Mouse (Mus musculus) midbrain, postnatal 0 days (tissue): Measurements from ENCODE around the gene Zfp14. TPM values are rescaled to one million over a fixed set of nuclear protein-coding genes. Genes with fewer than 3 reads are reported as not detected.

ENCODE experiments used
- ATAC-seq: fragments of 200-750 bp; cut with Nextera tagmentation; 2 replicates; pipeline ENCODE4 v1.8.0; 2017; ENCODE audit warnings: moderate number of reproducible peaks, mild to moderate bottlenecking, moderate TSS enrichment, moderate library complexity; ENCODE audit not compliant: low FRiP score
- DNase-seq: peaks from one replicate; pipeline ENCODE4 v3.0.0-alpha.2; 2015; ENCODE audit warnings: low spot score
- H3K27ac ChIP-seq: fragments of 300-500 bp; sonication (generic); 2 replicates; pipeline ENCODE4 v1.5.1; 2014; ENCODE audit warnings: low read depth, mild to moderate bottlenecking, low read length, mixed read lengths
- H3K27me3 ChIP-seq: fragments of 300-500 bp; sonication (generic); 2 replicates; pipeline ENCODE4 v1.6.1; 2014; ENCODE audit warnings: low read length, control low read depth, mixed read lengths; ENCODE audit not compliant: insufficient read depth
- H3K36me3 ChIP-seq: fragments of 300-500 bp; sonication (generic); 2 replicates; pipeline ENCODE4 v1.6.1; 2014; ENCODE audit warnings: low read length, control low read depth, mixed read lengths; ENCODE audit not compliant: insufficient read depth
- H3K4me1 ChIP-seq: fragments of 300-500 bp; sonication (generic); 2 replicates; pipeline ENCODE4 v1.6.1; 2014; ENCODE audit warnings: mild to moderate bottlenecking, control low read depth, antibody characterized with exemption, low read length, mixed read lengths; ENCODE audit not compliant: insufficient read depth
- H3K4me2 ChIP-seq: fragments of 300-500 bp; sonication (generic); 2 replicates; pipeline ENCODE4 v1.6.1; 2014; ENCODE audit warnings: low read depth, mild to moderate bottlenecking, low read length, mixed read lengths; ENCODE audit not compliant: poor library complexity, severe bottlenecking
- H3K4me3 ChIP-seq: fragments of 300-500 bp; sonication (generic); 2 replicates; pipeline ENCODE4 v1.5.1; 2014; ENCODE audit warnings: low read depth, mild to moderate bottlenecking, low read length, moderate library complexity
- H3K9ac ChIP-seq: fragments of 300-500 bp; sonication (generic); replicated peaks from 2 replicates; pipeline ENCODE4 v1.6.1; 2014; ENCODE audit warnings: mild to moderate bottlenecking, low read length, moderate library complexity, mixed read lengths; ENCODE audit not compliant: poor library complexity, severe bottlenecking
- H3K9me3 ChIP-seq: fragments of 300-500 bp; sonication (generic); 2 replicates; pipeline ENCODE4 v1.6.1; 2016; ENCODE audit warnings: low read length, control low read depth
- CTCF ChIP-seq: IDR thresholded peaks from 2 replicates; pipeline ENCODE4 v1.5.1; 2016; ENCODE audit warnings: antibody characterized with exemption, mild to moderate bottlenecking
- WGBS: fragments of 180-500 bp; shearing (Covaris S2); extraction: QIAGEN DNeasy Blood & Tissue Kit; methylation state at CpG from one replicate; pipeline ENCODE4 v1.1.7; 2014; 5-methylcytosine and 5-hydroxymethylcytosine counted together
- polyA plus RNA-seq: library from polyadenylated mRNA; unstranded; fragments of >200 nt; fragmentation: Nextera tagmentation; extraction: Ambion mirVana; gene quantifications from 2 replicates; pipeline ENCODE4 v1.2.1, GENCODE M21; 2015
- total RNA-seq: library from RNA; depleted of rRNA; stranded (reverse); fragments of >200 nt; gene quantifications from 2 replicates; pipeline ENCODE4 v1.2.3, GENCODE M21; 2014

Zfp14 gene
- total and polyA plus RNA-seq, 2 experiments from 2014 or later: 5.8 to 16.5 TPM

DNA sequence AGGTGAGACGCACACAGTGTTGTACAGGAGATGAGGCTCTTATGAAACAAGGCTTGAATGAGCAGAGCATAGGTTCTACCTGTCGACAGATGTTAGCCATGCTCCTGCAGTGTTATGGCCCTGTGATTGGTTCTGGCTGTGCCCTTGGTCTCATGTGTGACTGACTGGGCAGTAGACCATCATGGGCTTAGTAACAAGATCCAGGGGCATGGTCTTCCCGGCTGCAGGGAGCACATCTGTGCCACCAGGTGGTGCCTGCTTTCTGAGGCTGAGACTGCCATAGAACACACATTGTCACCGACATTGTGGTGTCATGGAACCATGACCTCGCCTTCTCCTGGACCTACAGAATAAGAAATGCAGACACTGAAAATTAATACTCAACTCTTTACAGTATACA lies 25.8 kb downstream of the Zfp14 start:
- Histone ChIP-seq H3K9me3 (no peaks in the 10 kb centered on the region), H3K36me3 (peaks cover 32% of the 10 kb centered on the region), H3K4me1 (no peaks in the 10 kb centered on the region), H3K27ac (no peak overlapping the region), H3K9ac (no peak overlapping the region), H3K4me3 (no peak overlapping the region), H3K27me3 (no peaks in the 10 kb centered on the region), H3K4me2 (no peak overlapping the region)
- WGBS: 82% methylated on average over 5 of the region's 5 CpGs
- no peak for ATAC-seq
- peak; percentile 23; the same call in 1 of the 2 replicates for TF ChIP-seq CTCF
- DNase-seq: no peak

DNA sequence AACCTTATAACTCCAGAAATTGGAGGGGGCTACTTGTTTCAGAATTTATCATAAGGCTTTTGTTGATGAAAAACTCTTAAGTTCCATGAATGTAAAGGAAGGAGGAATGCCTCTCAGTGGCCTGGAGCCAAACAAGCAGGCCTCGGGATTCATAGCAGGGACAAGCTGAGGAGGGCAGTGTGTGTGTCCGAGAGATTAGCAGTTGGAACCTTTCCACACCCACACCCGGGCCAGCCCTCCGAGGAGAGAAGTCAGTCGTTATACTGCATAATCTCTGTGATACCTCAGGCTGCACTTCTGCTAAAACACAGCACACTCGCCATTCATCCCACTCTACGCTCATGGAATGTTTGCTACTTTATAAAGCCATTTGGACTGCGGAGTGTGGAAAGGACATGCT lies 27.4 kb downstream of the Zfp14 start:
- Histone ChIP-seq H3K27ac (no peak overlapping the region), H3K9ac (no peak overlapping the region), H3K4me3 (no peak overlapping the region), H3K27me3 (no peaks in the 10 kb centered on the region), H3K9me3 (no peaks in the 10 kb centered on the region), H3K4me1 (no peaks in the 10 kb centered on the region), H3K4me2 (no peak overlapping the region), H3K36me3 (peaks cover 39% of the 10 kb centered on the region)
- no peak for TF ChIP-seq CTCF
- ATAC-seq (no peak), DNase-seq (no peak)
- WGBS: 83% methylated on average over 8 of the region's 8 CpGs

DNA sequence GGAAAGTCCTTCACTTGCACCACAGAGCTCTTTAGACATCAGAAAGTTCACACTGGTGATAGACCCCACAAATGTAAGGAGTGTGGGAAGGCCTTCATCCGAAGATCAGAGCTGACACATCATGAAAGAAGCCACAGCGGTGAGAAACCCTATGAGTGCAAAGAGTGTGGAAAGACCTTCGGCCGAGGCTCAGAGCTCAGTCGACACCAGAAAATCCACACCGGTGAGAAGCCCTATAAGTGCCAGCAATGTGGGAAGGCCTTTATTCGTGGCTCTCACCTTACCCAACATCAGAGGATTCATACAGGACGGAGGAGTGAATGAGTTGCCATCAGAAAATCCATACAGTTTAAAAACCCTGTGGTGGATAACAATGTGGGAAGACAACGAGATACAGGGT lies 27.9 kb downstream of the Zfp14 start:
- Histone ChIP-seq H3K36me3 (peaks cover 43% of the 10 kb centered on the region), H3K4me1 (no peaks in the 10 kb centered on the region)
- ATAC-seq: no peak

DNA sequence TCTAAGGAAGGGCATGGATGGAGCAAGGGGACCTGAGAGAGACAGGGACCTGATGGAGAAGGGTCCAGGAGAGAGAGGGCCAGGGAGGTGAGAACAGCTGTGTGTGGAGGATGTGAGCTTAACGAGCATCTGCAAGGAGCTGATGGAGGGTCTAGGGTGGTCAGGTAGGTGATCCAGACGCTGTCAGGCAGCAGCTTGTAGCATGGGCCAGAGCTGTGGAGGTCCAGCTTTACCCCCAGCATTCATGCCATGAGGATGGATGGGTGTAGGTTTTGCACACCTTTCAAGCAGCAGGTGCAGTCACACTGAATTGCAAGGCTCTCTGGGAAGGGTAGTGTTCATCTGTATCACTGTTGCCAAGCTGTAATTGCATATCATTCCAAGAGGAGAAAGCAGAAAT lies 31.6 kb downstream of the Zfp14 start:
- H3K4me2 ChIP-seq: no peak overlapping the region
- no peaks in the 10 kb centered on the region for H3K27me3 ChIP-seq
- H3K27ac ChIP-seq: no peak overlapping the region
- TF ChIP-seq CTCF: no peak
- H3K9me3 ChIP-seq: no peaks in the 10 kb centered on the region
- ATAC-seq (no peak), DNase-seq (no peak)
- no peak overlapping the region for H3K4me3 ChIP-seq
- H3K9ac ChIP-seq: no peak overlapping the region
- no peaks in the 10 kb centered on the region for H3K4me1 ChIP-seq
- peaks cover 61% of the 10 kb centered on the region for H3K36me3 ChIP-seq
- 96% methylated on average over 2 of the region's 2 CpGs for WGBS

More for the DNA sequence above, 27.9 kb downstream of the Zfp14 start:
- WGBS: 96% methylated on average over 9 of the region's 9 CpGs
- TF ChIP-seq CTCF: no peak
- no peaks in the 10 kb centered on the region for H3K27me3 ChIP-seq
- H3K4me3 ChIP-seq: no peak overlapping the region
- no peak overlapping the region for H3K27ac ChIP-seq
- no peak for DNase-seq
- no peak overlapping the region for H3K4me2 ChIP-seq
- no peaks in the 10 kb centered on the region for H3K9me3 ChIP-seq
- no peak overlapping the region for H3K9ac ChIP-seq

DNA sequence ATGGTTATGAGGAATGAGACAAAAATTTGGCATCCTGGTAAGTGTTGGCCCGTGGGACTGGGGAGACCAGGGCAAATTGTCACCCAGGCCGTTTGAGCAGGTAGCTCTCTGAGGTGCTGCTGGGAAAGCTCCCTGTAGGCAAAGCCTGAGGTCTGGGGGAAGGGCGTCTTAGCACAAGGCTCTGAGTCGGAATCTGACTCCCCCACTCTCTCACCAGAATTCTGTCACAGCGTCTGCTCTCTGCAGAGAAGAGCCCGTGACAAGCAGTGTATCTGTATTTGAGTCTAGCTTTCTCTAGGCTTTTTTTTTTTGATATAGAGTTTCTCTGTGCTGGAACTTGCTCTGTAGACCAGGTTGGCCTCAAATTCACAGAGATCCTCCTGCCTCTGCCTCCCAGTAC lies 34.0 kb downstream of the Zfp14 start:
- Histone ChIP-seq H3K27me3 (no peaks in the 10 kb centered on the region), H3K4me1 (no peaks in the 10 kb centered on the region), H3K36me3 (peaks cover 45% of the 10 kb centered on the region), H3K4me2 (no peak overlapping the region), H3K9me3 (no peaks in the 10 kb centered on the region), H3K4me3 (no peak overlapping the region), H3K9ac (no peak overlapping the region), H3K27ac (no peak overlapping the region)
- DNase-seq: no peak
- 94% methylated on average over 6 of the region's 6 CpGs for WGBS
- TF ChIP-seq CTCF: no peak
- no peak for ATAC-seq

DNA sequence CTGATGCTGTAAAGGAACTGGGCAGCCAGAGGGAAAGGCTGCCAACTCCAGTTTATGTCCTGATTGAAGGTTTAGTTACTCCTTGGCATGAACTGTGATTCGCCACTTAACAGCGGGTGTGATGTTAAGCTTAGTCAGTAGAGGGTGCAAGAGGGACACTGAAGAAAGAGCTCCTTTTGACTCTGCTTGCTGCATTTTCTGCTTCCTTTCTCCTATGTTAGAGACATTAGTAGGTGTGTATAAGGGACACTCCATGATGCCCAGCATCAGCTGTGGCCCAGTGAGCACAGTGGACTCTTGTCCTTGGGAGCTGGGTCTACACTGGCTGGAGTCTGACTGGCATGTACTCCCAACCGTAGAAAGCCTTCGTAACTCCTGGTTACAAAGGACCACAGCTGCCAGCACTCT lies 38.2 kb downstream of the Zfp14 start:
- Histone ChIP-seq H3K4me1 (no peaks in the 10 kb centered on the region), H3K36me3 (peaks cover 27% of the 10 kb centered on the region), H3K27me3 (no peaks in the 10 kb centered on the region), H3K9ac (no peak overlapping the region), H3K9me3 (no peaks in the 10 kb centered on the region), H3K4me3 (no peak overlapping the region), H3K4me2 (no peak overlapping the region), H3K27ac (0 out of 2 replicates have a peak overlapping the region, but pooled peaks have one; percentile 21)
- peak; percentile 83 for TF ChIP-seq CTCF
- 0 out of 2 replicates have a peak, but pooled peaks have one; percentile 54 for ATAC-seq
- WGBS: 66% methylated on average over 4 of the region's 4 CpGs
- peak; percentile 83 for DNase-seq
